Mouse (Mus musculus) spleen, postnatal 10 days (tissue): ENCODE results near the gene Adtrp.
A peak's percentile ranks its signal among the peaks of the same experiment; 100 is the strongest.

ENCODE experiments used
- DNase-seq, 2 experiments: peaks; one replicate each; pipeline ENCODE4 v3.0.0; 2021 to 2022; ENCODE audit warnings: low spot score in 2 of 2

Gene Adtrp

GRCm38 (mm10) chr13:41847516-41848126, at the start of gene Adtrp:
TSS of gene Adtrp (minus strand) at chr13:41847684.
- no peak for DNase-seq

DNA sequence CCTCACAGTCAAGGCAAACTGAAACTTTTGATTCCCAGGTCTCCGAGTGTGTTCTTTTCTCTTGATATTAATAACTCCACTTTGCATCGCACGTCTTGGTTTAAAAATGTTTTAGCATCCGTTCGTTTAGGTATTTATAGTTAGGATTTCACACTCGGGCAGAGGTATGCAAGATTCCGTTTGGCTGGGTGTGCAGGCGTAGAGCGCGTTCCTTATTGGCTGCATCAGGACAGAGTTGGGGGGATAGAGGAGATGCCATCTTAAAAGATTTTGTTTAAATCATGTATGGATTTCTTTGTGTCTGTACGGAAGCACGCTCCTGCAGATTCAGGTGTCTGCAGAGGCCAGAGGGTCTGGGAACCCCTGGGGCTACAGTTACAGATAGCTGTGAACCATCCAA, 44.5 kb upstream of the Adtrp start:
- DNase-seq = no peak

GRCm38 (mm10) chr13:41890618-41891017, 43.1 kb upstream of the Adtrp start:
- DNase-seq = no peak

DNA sequence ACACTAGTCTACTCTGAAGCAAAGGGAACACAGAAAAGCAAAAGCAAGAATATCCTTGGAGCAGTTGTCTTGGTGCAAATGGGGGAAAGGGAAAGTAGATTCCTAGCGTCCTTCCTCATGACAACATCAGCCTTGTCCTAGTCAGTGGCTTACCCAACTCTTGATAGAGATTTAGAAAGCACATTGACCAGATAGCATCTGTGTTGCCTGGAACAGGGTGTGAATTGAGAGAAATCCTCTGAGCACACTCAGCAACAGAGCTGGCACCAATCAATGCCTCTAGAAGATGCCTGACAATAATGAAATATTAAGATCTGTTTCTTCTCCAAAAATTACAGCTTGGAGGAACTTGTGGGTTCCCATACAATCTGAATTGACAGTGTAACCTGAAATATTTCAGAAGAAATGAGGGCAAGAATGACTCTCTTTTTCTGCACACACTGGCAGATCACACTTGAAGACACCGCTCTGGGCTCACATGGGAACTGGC, 42.7 kb upstream of the Adtrp start:
- no peak for DNase-seq

- DNase-seq = no peak
Observed at GRCm38 (mm10) chr13:41888644-41889043, 41.2 kb upstream of the Adtrp start.

DNA sequence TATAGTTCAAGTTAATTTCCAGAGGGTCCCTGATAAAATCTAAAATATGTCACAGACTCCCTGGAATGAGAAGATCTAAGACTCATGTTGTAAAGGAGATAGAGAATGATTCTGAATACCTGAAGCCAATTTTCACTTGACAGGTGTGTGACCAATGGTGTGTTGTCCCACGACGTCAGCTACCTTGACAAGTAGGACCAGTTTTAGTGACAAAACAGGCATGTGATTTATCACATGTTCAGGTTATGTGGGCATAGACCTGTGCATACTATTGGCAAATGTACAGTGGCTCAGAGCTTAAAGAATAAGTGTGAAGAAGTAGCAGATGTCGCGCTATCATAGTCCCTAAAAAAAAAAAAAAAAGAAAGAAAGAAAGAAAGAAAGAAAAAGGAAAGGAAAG, 38.6 kb upstream of the Adtrp start:
- DNase-seq = no peak

DNA sequence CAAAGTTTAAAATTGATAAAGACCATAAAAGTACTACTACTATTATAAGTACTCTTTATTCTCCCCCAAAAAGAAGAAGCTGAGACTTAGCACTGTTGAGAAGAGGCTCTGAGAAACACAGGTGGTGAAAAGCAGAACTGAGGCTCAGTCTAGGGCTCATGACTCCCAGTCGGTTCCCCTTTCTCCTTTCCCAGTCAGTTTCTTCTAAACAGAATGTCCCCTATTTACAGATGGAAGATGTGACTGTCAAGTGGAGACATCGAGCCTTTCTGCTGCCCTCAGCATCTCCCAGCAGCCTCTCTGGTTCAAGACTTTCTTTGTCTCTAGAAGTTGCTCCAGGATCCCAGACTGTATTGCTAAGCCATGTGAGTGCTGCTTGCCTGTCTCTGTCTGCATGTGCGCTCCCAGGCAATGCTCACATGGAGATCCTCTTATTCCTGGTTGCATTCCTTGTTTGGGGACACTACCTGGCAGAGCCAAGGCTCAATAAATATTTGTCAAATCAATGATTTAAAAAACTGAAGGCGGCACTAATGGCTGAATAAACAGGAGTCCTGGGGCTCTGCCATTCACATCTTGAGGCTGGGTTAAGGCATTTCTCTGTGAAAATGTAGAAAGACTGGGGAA, 36.3 kb upstream of the Adtrp start:
- peak in 1 of 2 experiments; percentile 25 for DNase-seq

DNA sequence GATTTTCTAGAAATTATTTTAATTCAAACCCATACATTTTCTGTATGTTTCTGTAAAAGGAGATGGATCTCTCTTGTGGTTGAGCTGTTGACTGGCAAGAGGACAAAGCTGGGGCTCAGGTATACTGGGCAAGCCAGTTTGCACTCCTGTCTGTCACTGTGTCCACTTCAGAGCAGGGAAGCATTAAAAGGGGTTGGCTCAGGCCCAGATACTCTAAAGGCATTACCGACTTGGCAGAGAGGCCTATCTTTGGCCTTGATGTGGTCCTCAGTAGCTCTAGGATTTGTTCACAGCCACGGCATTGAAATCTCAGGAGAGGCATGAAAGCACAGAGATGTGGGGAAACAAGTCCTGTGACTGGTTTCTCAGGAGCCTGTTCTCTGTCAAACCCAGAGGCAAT, 33.7 kb upstream of the Adtrp start:
- no peak for DNase-seq

GRCm38 (mm10) chr13:41880525-41880924, 33.0 kb upstream of the Adtrp start:
- no peak for DNase-seq

GRCm38 (mm10) chr13:41872686-41873085, 25.2 kb upstream of the Adtrp start:
- DNase-seq = no peak

DNA sequence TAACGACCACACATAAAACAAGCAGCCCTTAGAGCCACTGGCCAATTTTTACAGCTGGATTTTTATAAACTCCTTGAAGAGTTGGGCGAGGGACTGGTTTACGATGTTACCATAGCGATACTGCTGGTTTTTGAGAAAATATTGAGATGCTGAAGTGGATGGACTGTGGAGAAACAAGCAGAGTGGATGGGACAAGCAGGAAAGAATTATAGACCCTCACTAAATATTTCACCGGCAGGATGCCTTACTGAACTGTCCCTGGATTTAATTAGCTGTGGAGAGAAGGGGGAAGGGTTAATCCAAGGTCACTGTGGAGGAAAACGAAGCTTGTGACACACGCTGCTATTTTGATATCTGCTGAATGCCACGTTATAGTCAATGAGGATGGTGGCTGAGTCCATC, 24.7 kb upstream of the Adtrp start:
- DNase-seq = no peak

GRCm38 (mm10) chr13:41867533-41867932, 20.0 kb upstream of the Adtrp start:
- no peak for DNase-seq

- DNase-seq = peak in 1 of 2 experiments; percentile 17
Observed at GRCm38 (mm10) chr13:41865575-41865974, 18.1 kb upstream of the Adtrp start.

DNA sequence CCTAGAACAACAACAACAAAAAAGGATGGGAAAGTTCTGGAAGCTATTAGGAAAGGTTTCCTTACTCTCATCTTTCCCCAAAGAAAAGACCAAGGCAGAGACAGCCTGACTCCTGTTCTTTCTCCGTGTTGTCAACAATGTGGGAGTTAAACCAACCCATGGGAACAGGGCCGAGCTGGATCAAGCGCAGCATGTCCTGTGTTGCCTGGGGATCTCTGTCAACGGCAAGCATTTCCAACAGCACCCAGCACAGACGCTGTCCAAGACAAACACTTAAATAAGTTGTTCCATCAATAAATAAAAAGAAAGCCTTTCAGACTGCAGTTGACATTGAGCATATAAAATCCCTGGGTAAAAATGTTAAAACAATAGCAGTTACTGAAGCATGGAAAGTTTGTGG, 17.6 kb upstream of the Adtrp start:
- DNase-seq = no peak

DNA sequence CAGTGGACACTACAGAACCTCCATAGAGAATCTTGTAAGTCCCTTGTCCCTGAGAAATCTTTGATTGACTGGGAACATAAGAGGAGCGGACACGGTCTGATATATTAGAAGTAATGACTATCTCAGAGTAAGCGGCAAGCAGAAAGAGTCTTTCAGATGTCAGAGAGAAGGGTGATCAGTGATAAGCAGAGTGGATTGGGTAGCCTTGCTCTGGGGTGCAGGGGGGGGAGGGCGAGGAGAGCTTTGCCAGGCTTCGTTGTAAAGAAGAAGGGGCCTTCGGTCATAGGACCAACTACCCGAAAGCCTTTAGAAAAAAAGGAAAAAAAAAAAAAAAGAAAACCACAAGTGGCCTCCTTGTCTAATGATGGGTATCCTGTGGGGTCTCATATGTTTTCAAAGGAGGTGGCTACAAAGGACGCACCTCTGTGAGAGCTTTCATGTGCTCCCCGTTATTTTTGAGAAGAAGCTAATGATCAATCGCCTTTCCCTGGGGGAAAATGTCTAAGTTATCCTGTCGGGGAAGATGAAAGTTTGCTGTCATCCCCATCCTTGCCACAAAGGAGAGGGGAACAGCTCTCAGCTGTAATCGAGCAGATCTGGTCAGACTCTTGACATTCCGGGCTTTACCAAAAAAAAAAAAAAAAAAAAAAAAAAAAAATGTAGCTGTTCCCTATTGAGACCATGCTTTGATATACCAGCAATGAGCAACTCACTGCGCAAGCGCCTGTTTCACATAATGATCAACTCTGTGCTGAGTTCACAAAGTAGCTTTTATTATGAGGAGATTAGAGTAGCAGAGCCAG, 13.3 kb upstream of the Adtrp start:
- no peak for DNase-seq

GRCm38 (mm10) chr13:41855206-41856185, 8.0 kb upstream of the Adtrp start:
- peak in 1 of 2 experiments; percentile 38 for DNase-seq

DNA sequence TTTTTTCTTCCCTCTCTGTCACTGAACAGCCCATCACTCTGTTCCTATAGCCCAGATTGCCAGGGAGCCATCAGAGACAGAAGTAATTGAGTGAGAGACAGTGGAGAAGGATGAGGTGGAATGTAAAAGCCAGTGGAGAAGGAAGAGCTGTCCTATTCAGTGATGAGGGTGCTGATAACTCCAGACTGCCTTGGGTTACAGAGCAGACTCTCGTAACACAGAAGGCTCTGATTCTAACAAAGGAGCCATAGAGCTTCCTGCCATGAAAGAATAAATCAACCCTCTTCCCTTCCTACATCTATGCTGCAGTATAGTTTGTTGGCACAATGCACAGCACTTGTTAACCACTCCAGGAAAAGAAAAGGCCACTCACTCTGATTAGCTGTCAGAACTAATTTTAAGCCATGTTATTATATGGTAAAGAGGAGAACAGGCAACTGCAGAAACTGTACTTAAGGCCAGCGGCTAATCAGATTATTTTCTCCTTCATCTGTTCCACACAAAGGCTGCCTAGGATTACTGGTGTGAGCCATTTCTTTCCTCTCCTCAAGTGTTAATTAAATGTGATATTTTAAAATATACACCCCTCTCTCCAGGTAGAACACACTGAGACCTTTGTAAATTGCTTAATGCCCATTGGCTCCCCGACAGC, 3.4 kb upstream of the Adtrp start:
- DNase-seq = no peak

DNA sequence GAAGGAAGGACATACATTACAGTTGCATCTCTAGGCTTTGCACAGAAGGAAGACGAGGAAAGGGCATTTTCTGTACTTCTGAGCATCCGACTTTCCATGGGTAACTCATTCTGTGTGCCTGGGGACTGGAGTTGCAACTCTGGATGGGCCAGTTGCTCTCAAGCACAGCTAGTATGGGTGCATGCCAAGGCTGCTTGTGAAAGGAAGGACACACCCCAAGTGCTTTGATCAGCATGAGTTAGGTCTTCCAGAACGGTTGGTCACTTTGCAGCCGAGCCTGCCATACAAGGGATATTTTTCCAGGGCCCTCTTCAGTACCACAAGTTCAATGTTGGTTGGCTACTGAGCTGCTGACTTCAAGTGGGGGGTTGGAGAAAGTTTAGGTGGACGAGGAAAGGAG, 968 bp downstream of the Adtrp start:
- DNase-seq = no peak

DNA sequence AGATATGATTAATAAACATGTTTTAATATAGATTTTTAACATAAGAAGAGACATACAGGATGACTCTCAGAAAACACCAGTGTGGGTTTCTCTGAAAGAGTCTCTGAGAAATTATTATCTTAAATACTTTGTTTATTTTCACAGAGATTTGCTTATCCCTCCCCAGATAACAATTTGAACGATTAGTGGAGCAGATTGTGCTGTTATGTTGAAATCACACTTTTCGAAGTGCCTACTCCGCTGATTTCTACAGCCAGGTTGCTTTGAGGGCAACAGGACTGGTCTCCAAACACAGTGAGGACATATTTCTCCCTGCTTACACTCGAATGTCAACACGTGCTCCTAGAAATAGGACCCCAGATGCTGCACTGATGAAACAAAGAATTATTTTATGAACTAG, 2.5 kb downstream of the Adtrp start:
- DNase-seq = no peak

- DNase-seq = no peak
Observed at GRCm38 (mm10) chr13:41844071-41844470, 3.4 kb downstream of the Adtrp start.

GRCm38 (mm10) chr13:41833614-41834139, 13.8 kb downstream of the Adtrp start:
- no peak for DNase-seq
